Mouse (Mus musculus) liver, embryonic 12.5 days (tissue): Measurements from ENCODE around the gene A930004D18Rik. TPM values are rescaled to one million over a fixed set of nuclear protein-coding genes. Genes with fewer than 3 reads are reported as not detected.
A peak's percentile ranks its signal among the peaks of the same experiment; 100 is the strongest.

Experiments used
- ATAC-seq: fragments of 200-750 bp; cut with Nextera tagmentation; 2 replicates; pipeline ENCODE4 v1.8.0; 2017; ENCODE audit warnings: moderate number of reproducible peaks, mild to moderate bottlenecking, moderate library complexity
- H3K27ac ChIP-seq: fragments of 300-500 bp; sonication (generic); 2 replicates; pipeline ENCODE4 v1.5.1; 2016; ENCODE audit warnings: mild to moderate bottlenecking
- H3K27me3 ChIP-seq: fragments of 300-500 bp; sonication (generic); replicated peaks from 2 replicates; pipeline ENCODE4 v1.6.1; 2016; ENCODE audit warnings: mild to moderate bottlenecking, moderate library complexity
- H3K36me3 ChIP-seq: fragments of 300-500 bp; sonication (generic); 2 replicates; pipeline ENCODE4 v1.6.1; 2016; ENCODE audit warnings: mild to moderate bottlenecking, moderate library complexity
- H3K4me1 ChIP-seq: fragments of 300-500 bp; sonication (generic); 2 replicates; pipeline ENCODE4 v1.6.1; 2016
- H3K4me2 ChIP-seq: fragments of 300-500 bp; sonication (generic); 2 replicates; pipeline ENCODE4 v1.6.1; 2016; ENCODE audit warnings: mild to moderate bottlenecking, moderate library complexity
- H3K4me3 ChIP-seq: fragments of 300-500 bp; sonication (generic); 2 replicates; pipeline ENCODE4 v1.5.1; 2016; ENCODE audit warnings: mild to moderate bottlenecking, moderate library complexity
- H3K9ac ChIP-seq: fragments of 300-500 bp; sonication (generic); 2 replicates; pipeline ENCODE4 v1.6.1; 2016; ENCODE audit warnings: mild to moderate bottlenecking, moderate library complexity
- H3K9me3 ChIP-seq: fragments of 300-500 bp; sonication (generic); replicated peaks from 2 replicates; pipeline ENCODE4 v1.6.1; 2016; ENCODE audit warnings: mild to moderate bottlenecking, moderate library complexity
- WGBS: fragments of 180-500 bp; shearing (Covaris S2); methylation state at CpG from one replicate; pipeline ENCODE4 v1.1.7; 2016; ENCODE audit not compliant: insufficient replicate concordance; 5-methylcytosine and 5-hydroxymethylcytosine counted together
- polyA plus RNA-seq: library from polyadenylated mRNA; unstranded; fragments of >200 nt; fragmentation: Nextera tagmentation; extraction: Ambion mirVana; gene quantifications from 2 replicates; pipeline ENCODE4 v1.2.1, GENCODE M21; 2016

Gene A930004D18Rik
- polyA plus RNA-seq, 1 experiment from 2014 or later, result 2.8 TPM

- Histone ChIP-seq H3K4me3 (peak overlapping the region; percentile 36), H3K36me3 (no peaks in the 10 kb centered on the region), H3K9ac (peak overlapping the region; percentile 56), H3K9me3 (no peaks in the 10 kb centered on the region), H3K27me3 (peaks cover 81% of the 10 kb centered on the region), H3K4me1 (peaks cover 45% of the 10 kb centered on the region), H3K27ac (no peak overlapping the region), H3K4me2 (peak overlapping the region; percentile 60)
- WGBS, result 6% methylated on average over 26 of the region's 26 CpGs
- ATAC-seq, result no peak
Measured at GRCm38 (mm10) chr2:18031271-18031821, 6.2 kb downstream of the A930004D18Rik start.

GRCm38 (mm10) chr2:18030581-18030980 lies 7.0 kb downstream of the A930004D18Rik start:
- no peak overlapping the region for H3K27ac ChIP-seq
- no peak overlapping the region for H3K4me3 ChIP-seq
- no peak overlapping the region for H3K4me2 ChIP-seq
- WGBS, result 51% methylated on average over 8 of the region's 8 CpGs
- H3K9me3 ChIP-seq, result no peaks in the 10 kb centered on the region
- H3K36me3 ChIP-seq, result no peaks in the 10 kb centered on the region
- H3K4me1 ChIP-seq, result peaks cover 52% of the 10 kb centered on the region
- H3K9ac ChIP-seq, result no peak overlapping the region
- peaks cover 88% of the 10 kb centered on the region for H3K27me3 ChIP-seq
- no peak for ATAC-seq

- Histone ChIP-seq H3K9me3 (no peaks in the 10 kb centered on the region), H3K4me1 (peaks cover 54% of the 10 kb centered on the region), H3K27me3 (peaks cover 91% of the 10 kb centered on the region), H3K27ac (no peak overlapping the region), H3K4me2 (no peak overlapping the region), H3K36me3 (no peaks in the 10 kb centered on the region), H3K4me3 (no peak overlapping the region), H3K9ac (no peak overlapping the region)
- WGBS, result 75% methylated on average over 7 of the region's 7 CpGs
- ATAC-seq, result no peak
Measured at GRCm38 (mm10) chr2:18029656-18030055, 7.9 kb downstream of the A930004D18Rik start.

GRCm38 (mm10) chr2:18028140-18029021 lies 9.2 kb downstream of the A930004D18Rik start:
- H3K36me3 ChIP-seq, result no peaks in the 10 kb centered on the region
- peaks cover 78% of the 10 kb centered on the region for H3K27me3 ChIP-seq
- H3K9ac ChIP-seq, result peak overlapping the region; percentile 75
- peak; percentile 65 for ATAC-seq
- H3K9me3 ChIP-seq, result no peaks in the 10 kb centered on the region
- peak overlapping the region; percentile 97 for H3K4me2 ChIP-seq
- under 1% methylated on average over 61 of the region's 61 CpGs for WGBS
- H3K4me3 ChIP-seq, result peak overlapping the region; percentile 65
- peak overlapping the region; percentile 85 for H3K27ac ChIP-seq
- peaks cover 54% of the 10 kb centered on the region for H3K4me1 ChIP-seq

- H3K36me3 ChIP-seq, result no peaks in the 10 kb centered on the region
- H3K9me3 ChIP-seq, result no peaks in the 10 kb centered on the region
- H3K4me2 ChIP-seq, result peak overlapping the region; percentile 97
- peaks cover 51% of the 10 kb centered on the region for H3K4me1 ChIP-seq
- peaks cover 70% of the 10 kb centered on the region for H3K27me3 ChIP-seq
- peak overlapping the region; percentile 85 for H3K27ac ChIP-seq
- ATAC-seq, result peak; percentile 84
- H3K4me3 ChIP-seq, result peak overlapping the region; percentile 65
- WGBS, result 1% methylated on average over 44 of the region's 44 CpGs
- peak overlapping the region; percentile 75 for H3K9ac ChIP-seq
Measured at GRCm38 (mm10) chr2:18027448-18028139, 9.9 kb downstream of the A930004D18Rik start.

- Histone ChIP-seq H3K27ac (no peak overlapping the region), H3K27me3 (peaks cover 58% of the 10 kb centered on the region)
- under 1% methylated on average over 44 of the region's 44 CpGs for WGBS
Measured at GRCm38 (mm10) chr2:18026116-18026947, 11.2 kb downstream of the A930004D18Rik start.

GRCm38 (mm10) chr2:18025781-18026115 lies 11.8 kb downstream of the A930004D18Rik start:
- Histone ChIP-seq H3K4me2 (peak overlapping the region; percentile 97), H3K9me3 (no peaks in the 10 kb centered on the region), H3K4me1 (peaks cover 37% of the 10 kb centered on the region), H3K4me3 (peak overlapping the region; percentile 65), H3K9ac (peak overlapping the region; percentile 62), H3K36me3 (no peaks in the 10 kb centered on the region), H3K27ac (no peak overlapping the region), H3K27me3 (peaks cover 52% of the 10 kb centered on the region)
- ATAC-seq, result no peak
- 2% methylated on average over 14 of the region's 14 CpGs for WGBS

More at GRCm38 (mm10) chr2:18026116-18026947, 11.2 kb downstream of the A930004D18Rik start:
- peak overlapping the region; percentile 97 for H3K4me2 ChIP-seq
- ATAC-seq, result 0 out of 2 replicates have a peak, but pooled peaks have one; percentile 18
- H3K9me3 ChIP-seq, result no peaks in the 10 kb centered on the region
- H3K4me3 ChIP-seq, result peak overlapping the region; percentile 65
- H3K36me3 ChIP-seq, result no peaks in the 10 kb centered on the region
- H3K4me1 ChIP-seq, result peaks cover 40% of the 10 kb centered on the region
- peak overlapping the region; percentile 62 for H3K9ac ChIP-seq

- no peak for ATAC-seq
- Histone ChIP-seq H3K36me3 (no peaks in the 10 kb centered on the region), H3K9me3 (no peaks in the 10 kb centered on the region), H3K27ac (no peak overlapping the region), H3K27me3 (peaks cover 45% of the 10 kb centered on the region), H3K4me2 (peak overlapping the region; percentile 97), H3K4me1 (peaks cover 37% of the 10 kb centered on the region), H3K4me3 (no peak overlapping the region; the same call in 1 of the 2 replicates), H3K9ac (no peak overlapping the region)
- 44% methylated on average over 5 of the region's 5 CpGs for WGBS
Measured at GRCm38 (mm10) chr2:18025116-18025515, 12.4 kb downstream of the A930004D18Rik start.

GRCm38 (mm10) chr2:18022886-18023285 lies 14.7 kb downstream of the A930004D18Rik start:
- no peak for ATAC-seq
- H3K36me3 ChIP-seq, result no peaks in the 10 kb centered on the region
- no peak overlapping the region for H3K9ac ChIP-seq
- peaks cover 26% of the 10 kb centered on the region for H3K27me3 ChIP-seq
- H3K4me3 ChIP-seq, result no peak overlapping the region
- H3K4me1 ChIP-seq, result peaks cover 25% of the 10 kb centered on the region
- no peak overlapping the region for H3K4me2 ChIP-seq
- WGBS, result 49% methylated on average over 1 of the region's 1 CpGs
- H3K9me3 ChIP-seq, result no peaks in the 10 kb centered on the region
- H3K27ac ChIP-seq, result no peak overlapping the region

- ATAC-seq, result no peak
- Histone ChIP-seq H3K4me2 (no peak overlapping the region), H3K4me3 (no peak overlapping the region), H3K27me3 (no peaks in the 10 kb centered on the region), H3K9me3 (no peaks in the 10 kb centered on the region), H3K27ac (no peak overlapping the region), H3K36me3 (no peaks in the 10 kb centered on the region), H3K9ac (no peak overlapping the region), H3K4me1 (no peaks in the 10 kb centered on the region)
- WGBS, result 49% methylated on average over 1 of the region's 1 CpGs
Measured at GRCm38 (mm10) chr2:18019122-18019521, 18.4 kb downstream of the A930004D18Rik start.

- H3K9me3 ChIP-seq, result no peaks in the 10 kb centered on the region
- no peak overlapping the region for H3K27ac ChIP-seq
- no peaks in the 10 kb centered on the region for H3K27me3 ChIP-seq
- no peaks in the 10 kb centered on the region for H3K4me1 ChIP-seq
- no peaks in the 10 kb centered on the region for H3K36me3 ChIP-seq
- H3K9ac ChIP-seq, result no peak overlapping the region
- WGBS, result 84% methylated on average over 6 of the region's 6 CpGs
- ATAC-seq, result no peak
- no peak overlapping the region for H3K4me3 ChIP-seq
- H3K4me2 ChIP-seq, result no peak overlapping the region
Measured at GRCm38 (mm10) chr2:18017321-18017720, 20.2 kb downstream of the A930004D18Rik start.
